ENCODE assay signal across 23 mouse cellular contexts in genomic region chr11:75574378-75575123, GRCm38 (mm10). TPM values are rescaled to one million over a fixed set of nuclear protein-coding genes. Genes with fewer than 3 reads are reported as not detected.
A peak's percentile ranks its signal among the peaks of the same experiment; 100 is the strongest.
DNase-seq lines count a peak whose midpoint lies in the region; ATAC-seq lines count a peak whose summit lies in the region.
"Had no signal": no experiment of that assay in that cellular context is flagged by ENCODE, and none has a peak within 500 bp of the region (broad histone marks: within the 10 kb centered on the region; RNA-seq: fewer than 3 reads in every experiment).

No protein-coding gene starts in this region.

- peak; percentile 62 for DNase-seq in cerebellum, adult 11-12 months
- no peak for DNase-seq in cerebellum, adult 11 months
- DNase-seq in cerebellum, postnatal 14 days: peak; percentile 57 to 70
- no peak for DNase-seq in cerebellum, adult 8-10 months
- DNase-seq in gastrocnemius, postnatal 4 days (ENCODE audit: low spot score in 2 of 2): no peak
- DNase-seq: adrenal gland, adult 8-10 months; adrenal gland, postnatal 25 days; embryo, embryonic 11 days; gastrocnemius, postnatal 25 days; kidney, adult 11 months had no signal

- 86% methylated on average over 4 of the region's 5 CpGs for WGBS in macrophage (ENCODE audit: missing documents)

- H3K9me3 ChIP-seq in megakaryocyte, embryonic 14.5 days: no peaks in the 10 kb centered on the region
- H3K9me3 ChIP-seq: embryonic facial prominence, embryonic 10.5 days; embryonic facial prominence, embryonic 13.5 days; forebrain, embryonic 12.5 days; forebrain, embryonic 15.5 days; hindbrain, embryonic 10.5 days; hindbrain, embryonic 13.5 days; intestine, embryonic 15.5 days had no signal

- H3K4me1 ChIP-seq in megakaryocyte, embryonic 14.5 days: peaks cover 72% of the 10 kb centered on the region

- no peak for ATAC-seq in megakaryocyte, adult 5-6 weeks (ENCODE audit: poor library complexity, severe bottlenecking)
- ATAC-seq: activated CD4-positive, CD25-positive, alpha-beta regulatory T cell, adult 4 months; forebrain, embryonic 15.5 days; hindbrain, embryonic 16.5 days; intestine, embryonic 15.5 days had no signal

- peak overlapping the region; percentile 98 for H3K27ac ChIP-seq in macrophage
- H3K27ac ChIP-seq: embryonic facial prominence, embryonic 10.5 days; embryonic facial prominence, embryonic 13.5 days; forebrain, embryonic 12.5 days; forebrain, embryonic 15.5 days; hindbrain, embryonic 10.5 days; hindbrain, embryonic 13.5 days; intestine, embryonic 15.5 days had no signal

- peaks cover 13% of the 10 kb centered on the region for H3K27me3 ChIP-seq in megakaryocyte, embryonic 14.5 days (replicated peaks)
- H3K27me3 ChIP-seq: embryonic facial prominence, embryonic 13.5 days; forebrain, embryonic 15.5 days; hindbrain, embryonic 13.5 days; intestine, embryonic 15.5 days had no signal

- H3K4me3 ChIP-seq in megakaryocyte, embryonic 14.5 days (replicated peaks): peak overlapping the region; percentile 30
- H3K4me3 ChIP-seq in macrophage (ENCODE audit: inconsistent target): no peak overlapping the region
- H3K4me3 ChIP-seq: embryonic facial prominence, embryonic 10.5 days; embryonic facial prominence, embryonic 13.5 days; erythroblast, embryonic 14.5 days; forebrain, embryonic 12.5 days; forebrain, embryonic 15.5 days; hindbrain, embryonic 10.5 days; hindbrain, embryonic 13.5 days; intestine, embryonic 15.5 days had no signal

- H3K79me2 ChIP-seq in macrophage (ENCODE audit: inconsistent target): peaks cover 8% of the 10 kb centered on the region; the same call in 1 of the 2 replicates

- H3K36me3 ChIP-seq in megakaryocyte, embryonic 14.5 days (replicated peaks; ENCODE audit: low read length): peaks cover 70% of the 10 kb centered on the region
- peaks cover 9% of the 10 kb centered on the region for H3K36me3 ChIP-seq in macrophage (ENCODE audit: inconsistent target)
- H3K36me3 ChIP-seq: embryonic facial prominence, embryonic 13.5 days; intestine, embryonic 15.5 days had no signal

RNA-seq across cellular contexts. Expression of gene Pitpna, which starts 13.3 kb away (rescaled TPM):
- polyA plus RNA-seq in megakaryocyte, embryonic 14.5 days (2012; ENCODE audit: insufficient read depth, low replicate concordance): 28.3 and 62.8 TPM in 2 replicates
- total RNA-seq in megakaryocyte, adult 5-6 weeks (2015): 387 and 430 TPM in 2 replicates
- total RNA-seq in megakaryocyte, adult 5-6 weeks (2017): 178 and 226 TPM in 2 replicates
- 100 to 1,000 TPM in 25 of 26 experiments, 10 to 100 TPM in 1; 81.1 to 352 (median 282) TPM for total RNA-seq in macrophage (2018; cell fraction: chromatin; rRNA removed)
- 100 to 1,000 TPM; 242 to 357 (median 310) TPM for total RNA-seq in macrophage (2018; cell fraction: cytosol; rRNA removed)
- 100 to 1,000 TPM in 25 of 26 experiments, 10 to 100 TPM in 1; 98.7 to 332 (median 234) TPM for total RNA-seq in macrophage (2018; cell fraction: nucleus; rRNA removed)
- 282 to 582 TPM (median 340 TPM) in 3 replicates for polyA plus RNA-seq in macrophage (2018)
- 100 to 1,000 TPM; 106 to 117 TPM for total RNA-seq in gastrocnemius, postnatal 4 days (2021)

RNA-seq across cellular contexts. Expression of gene Slc43a2, which starts 43.1 kb away (rescaled TPM):
- 18.9 and 35.4 TPM in 2 replicates for polyA plus RNA-seq in megakaryocyte, embryonic 14.5 days (2012; ENCODE audit: insufficient read depth, low replicate concordance)
- 30.6 and 32.3 TPM in 2 replicates for total RNA-seq in megakaryocyte, adult 5-6 weeks (2015)
- 32.2 and 33.5 TPM in 2 replicates for total RNA-seq in megakaryocyte, adult 5-6 weeks (2017)
- total RNA-seq in macrophage (2018; cell fraction: chromatin; rRNA removed): 1,000 to 10,000 TPM in 1 of 26 experiments, 100 to 1,000 TPM in 23, 10 to 100 TPM in 2; 27.0 to 1,006 (median 669) TPM
- total RNA-seq in macrophage (2018; cell fraction: cytosol; rRNA removed): 100 to 1,000 TPM; 216 to 691 (median 376) TPM
- total RNA-seq in macrophage (2018; cell fraction: nucleus; rRNA removed): 1,000 to 10,000 TPM in 2 of 26 experiments, 100 to 1,000 TPM in 24; 102 to 1,167 (median 672) TPM
- 250 to 450 TPM (median 359 TPM) in 3 replicates for polyA plus RNA-seq in macrophage (2018)
- 10 to 100 TPM; 22.2 to 25.0 TPM for total RNA-seq in gastrocnemius, postnatal 4 days (2021)

RNA-seq across cellular contexts. Expression of gene Inpp5k, which starts 56.2 kb away (rescaled TPM):
- polyA plus RNA-seq in megakaryocyte, embryonic 14.5 days (2012; ENCODE audit: insufficient read depth, low replicate concordance): 38.5 and 43.3 TPM in 2 replicates
- total RNA-seq in megakaryocyte, adult 5-6 weeks (2015): 76.2 and 79.9 TPM in 2 replicates
- 44.5 and 46.5 TPM in 2 replicates for total RNA-seq in megakaryocyte, adult 5-6 weeks (2017)
- 100 to 1,000 TPM in 17 of 26 experiments, 10 to 100 TPM in 9; 32.1 to 200 (median 143) TPM for total RNA-seq in macrophage (2018; cell fraction: chromatin; rRNA removed)
- 10 to 100 TPM; 29.2 to 51.8 (median 41.0) TPM for total RNA-seq in macrophage (2018; cell fraction: cytosol; rRNA removed)
- 100 to 1,000 TPM in 12 of 26 experiments, 10 to 100 TPM in 14; 30.5 to 167 (median 94.2) TPM for total RNA-seq in macrophage (2018; cell fraction: nucleus; rRNA removed)
- 20.3 to 48.0 TPM (median 38.4 TPM) in 3 replicates for polyA plus RNA-seq in macrophage (2018)
- total RNA-seq in gastrocnemius, postnatal 4 days (2021): 10 to 100 TPM; 26.7 to 28.4 TPM

Comparison
In these comparisons a context has a peak if more than half of its experiments do, and no peak if none do; other contexts are left out.
1. DNase-seq: peak in cerebellum, adult 11-12 months (single experiment) and cerebellum, postnatal 14 days (2 of 2); none in cerebellum, adult 11 months (single experiment), cerebellum, adult 8-10 months (single experiment) and gastrocnemius, postnatal 4 days (0 of 2).